Mouse (Mus musculus): Measurements from ENCODE around the gene Mctp1.
"Not testable (repeated sequence)": the region's sequence is repeated elsewhere in the genome, so short reads cannot be mapped to it uniquely, and the experiment has no call there.

Mctp1 gene

GRCm38 (mm10) chr13:76383972-76384663 lies at the start of gene Mctp1:
Gene Mctp1, plus strand, starts transcription at chr13:76384535.
- no peak for DNase-seq (ENCODE audit: low spot score in 2 of 2)

DNA sequence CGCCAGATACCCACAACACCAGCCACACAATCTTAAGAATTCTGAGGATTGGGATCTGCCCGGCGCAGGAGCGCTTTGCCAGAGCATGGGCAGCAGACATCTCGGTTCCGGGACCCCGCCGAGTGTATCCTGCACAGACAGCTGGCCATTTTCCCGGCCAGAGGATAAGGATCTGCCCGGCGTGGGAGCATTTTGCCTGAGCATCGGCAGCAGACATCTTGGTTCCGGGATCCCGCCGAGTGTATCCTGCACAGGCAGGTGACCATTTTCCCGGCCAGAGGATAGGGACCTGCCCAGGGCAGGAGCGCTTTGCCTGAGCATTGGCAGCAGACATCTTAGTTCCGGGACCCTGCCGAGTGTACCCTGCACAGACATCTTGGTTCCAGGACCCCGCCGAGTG lies 38.4 kb upstream of the Mctp1 start:
- not testable (repeated sequence) for DNase-seq (ENCODE audit: low spot score in 2 of 2)

- DNase-seq (ENCODE audit: low spot score in 2 of 2), result no peak
Measured at GRCm38 (mm10) chr13:76358720-76359119, 25.6 kb upstream of the Mctp1 start.

DNA sequence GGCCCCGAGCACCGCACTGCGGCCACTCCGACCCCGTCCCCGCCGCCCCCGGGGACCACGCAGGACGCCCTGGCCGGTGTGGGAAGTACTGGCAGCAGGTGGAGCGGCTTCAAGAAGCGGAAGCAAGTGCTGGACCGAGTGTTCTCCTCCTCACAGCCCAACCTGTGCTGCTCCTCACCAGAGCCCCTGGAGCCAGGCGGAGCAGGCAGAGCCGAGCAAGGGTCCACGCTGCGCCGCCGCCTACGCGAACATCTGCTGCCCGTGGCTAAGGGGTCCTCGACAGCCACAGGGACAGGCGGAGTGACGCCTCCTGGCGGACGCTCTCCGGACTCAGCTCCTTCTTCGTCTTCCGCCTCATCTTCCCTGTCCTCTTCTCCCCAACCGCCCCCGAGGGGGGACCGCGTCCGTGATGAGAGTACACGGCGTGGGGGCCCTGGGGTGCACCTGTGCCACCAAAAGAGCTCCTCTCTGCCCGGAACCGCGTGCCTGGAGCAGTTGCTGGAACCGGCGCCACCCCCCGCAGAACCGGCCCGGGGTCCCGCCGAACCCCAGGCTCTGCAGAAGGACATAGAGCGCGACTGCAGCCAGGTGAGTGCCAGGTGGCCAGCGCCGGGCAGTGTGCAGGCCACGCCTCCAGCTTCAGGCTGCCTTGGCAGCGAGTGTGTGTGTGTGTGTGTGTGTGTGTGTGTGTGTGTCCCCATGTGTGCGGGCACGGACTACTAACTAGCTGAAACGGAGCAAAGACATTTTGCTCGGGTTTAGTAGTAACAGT lies 515 bp downstream of the Mctp1 start:
- peak; percentile 6 to 9 for DNase-seq (ENCODE audit: low spot score in 2 of 2)

DNA sequence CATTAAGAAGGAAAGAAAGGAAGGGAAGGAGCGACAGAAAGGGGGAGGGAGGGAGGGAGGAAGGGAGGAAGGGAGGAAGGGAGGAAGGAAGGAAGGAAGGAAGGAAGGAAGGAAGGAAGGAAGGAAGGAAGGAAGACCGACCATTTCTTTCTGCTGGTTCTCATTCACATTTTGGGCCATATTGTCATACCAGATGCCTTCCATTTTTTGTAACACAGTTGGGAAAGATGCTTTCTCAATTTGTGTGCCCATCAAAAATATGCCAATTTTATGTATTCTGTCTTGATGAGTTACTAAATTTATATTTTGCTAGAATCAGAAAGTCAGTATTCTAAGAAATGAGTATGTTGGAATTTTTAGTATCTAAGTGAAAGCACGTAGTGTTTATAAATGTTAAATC lies 4.3 kb downstream of the Mctp1 start:
- DNase-seq (ENCODE audit: low spot score in 2 of 2), result no peak

DNA sequence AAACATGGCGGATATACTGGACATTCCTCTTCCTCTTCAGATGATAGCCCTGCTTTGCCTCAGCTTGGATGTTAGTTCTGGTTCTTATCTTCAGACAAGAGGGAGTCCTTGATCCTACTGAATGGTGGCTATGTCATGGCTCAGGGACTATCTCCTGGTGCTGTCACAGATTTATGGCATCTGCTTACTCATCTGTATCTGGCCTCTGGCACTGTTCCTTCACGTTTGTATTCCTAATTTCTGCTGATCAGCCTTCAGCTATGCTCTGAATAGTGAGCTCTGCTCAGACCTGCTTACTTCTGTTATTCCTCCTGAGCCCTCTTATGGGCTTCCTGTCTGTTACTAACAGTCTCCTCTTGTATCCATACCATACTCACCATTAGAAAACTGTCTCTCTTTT lies 7.6 kb downstream of the Mctp1 start:
- no peak for DNase-seq (ENCODE audit: low spot score in 2 of 2)

- no peak for DNase-seq (ENCODE audit: low spot score in 2 of 2)
Measured at GRCm38 (mm10) chr13:76393106-76393505, 8.8 kb downstream of the Mctp1 start.

- no peak for DNase-seq (ENCODE audit: low spot score in 2 of 2)
Measured at GRCm38 (mm10) chr13:76395906-76396305, 11.6 kb downstream of the Mctp1 start.

DNA sequence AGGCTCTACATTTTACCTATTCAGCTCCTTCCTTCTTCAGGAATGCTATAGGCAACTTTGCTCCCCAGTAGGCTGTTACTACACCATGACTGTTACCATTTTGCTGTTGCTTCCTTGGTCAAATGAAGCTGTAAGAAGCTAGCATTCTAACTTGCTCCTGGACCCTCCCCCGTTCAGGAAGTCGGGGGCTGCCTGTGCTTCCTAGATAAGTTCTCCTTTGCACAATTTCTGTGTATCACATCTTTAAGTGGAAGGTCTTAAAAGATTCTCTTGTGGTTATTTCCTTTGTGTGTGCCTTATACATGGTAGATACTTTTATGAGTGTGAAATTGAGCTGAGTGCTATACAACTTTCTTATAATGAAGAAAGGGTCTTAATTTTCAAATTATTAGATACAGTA lies 25.0 kb downstream of the Mctp1 start:
- DNase-seq (ENCODE audit: low spot score in 2 of 2), result no peak

- DNase-seq (ENCODE audit: low spot score in 2 of 2), result no peak
Measured at GRCm38 (mm10) chr13:76410665-76411064, 26.3 kb downstream of the Mctp1 start.

DNA sequence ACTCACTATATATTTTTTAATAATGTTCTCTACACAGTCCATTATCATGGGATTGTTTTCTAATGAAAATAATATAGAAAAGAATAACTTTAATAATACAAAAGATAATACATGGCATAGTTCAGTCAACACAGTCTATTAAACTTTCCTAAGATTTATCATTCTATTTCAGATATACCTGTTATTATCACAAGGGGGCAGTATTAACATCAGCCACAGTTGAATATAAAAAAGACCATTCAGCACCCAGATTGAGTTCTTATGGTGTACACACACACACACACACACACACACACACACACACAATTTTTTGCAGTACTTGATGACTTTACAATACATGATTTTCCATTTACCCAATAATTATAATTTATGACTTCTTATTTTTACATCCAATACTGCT lies 31.0 kb downstream of the Mctp1 start:
- no peak for DNase-seq (ENCODE audit: low spot score in 2 of 2)

GRCm38 (mm10) chr13:76420111-76420510 lies 35.8 kb downstream of the Mctp1 start:
- DNase-seq (ENCODE audit: low spot score in 2 of 2), result no peak

DNA sequence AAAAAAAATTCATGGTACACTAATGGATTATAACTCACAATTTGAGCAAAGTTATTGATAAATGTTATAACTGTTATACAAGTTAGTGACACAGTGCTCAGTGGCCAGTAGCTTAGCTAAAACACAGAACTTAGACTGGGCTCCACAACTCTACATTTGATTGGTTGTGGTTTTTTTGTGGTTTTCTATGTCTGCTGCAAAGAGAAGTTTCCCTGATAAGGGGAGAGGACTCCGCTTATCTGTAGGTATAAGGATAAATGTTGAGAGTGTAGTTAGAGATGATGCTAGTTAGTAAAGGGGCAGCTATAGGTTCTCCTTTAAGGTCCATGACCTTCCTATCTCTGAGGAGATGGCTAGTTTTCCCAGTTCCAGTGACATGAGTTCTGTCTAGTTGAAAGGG lies 36.7 kb downstream of the Mctp1 start:
- no peak for DNase-seq (ENCODE audit: low spot score in 2 of 2)

DNA sequence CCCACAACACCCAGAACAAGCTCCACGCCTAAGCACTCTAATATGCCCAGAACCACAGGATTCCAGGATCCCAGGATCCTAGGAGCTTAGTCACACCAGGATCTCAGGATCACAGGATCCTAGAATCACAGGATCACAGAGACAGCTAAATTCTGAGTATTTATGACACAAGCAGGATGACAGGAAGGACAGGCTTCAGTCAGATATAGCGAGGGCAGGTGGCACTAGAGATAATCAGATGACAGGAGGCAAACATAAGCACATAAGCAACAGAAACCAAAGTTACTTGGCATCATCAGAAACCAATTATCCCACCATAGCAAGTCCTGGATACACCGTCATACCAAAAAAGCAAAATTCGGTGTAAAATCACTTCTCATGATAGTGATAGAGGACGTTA lies 37.8 kb downstream of the Mctp1 start:
- DNase-seq (ENCODE audit: low spot score in 2 of 2), result no peak

DNA sequence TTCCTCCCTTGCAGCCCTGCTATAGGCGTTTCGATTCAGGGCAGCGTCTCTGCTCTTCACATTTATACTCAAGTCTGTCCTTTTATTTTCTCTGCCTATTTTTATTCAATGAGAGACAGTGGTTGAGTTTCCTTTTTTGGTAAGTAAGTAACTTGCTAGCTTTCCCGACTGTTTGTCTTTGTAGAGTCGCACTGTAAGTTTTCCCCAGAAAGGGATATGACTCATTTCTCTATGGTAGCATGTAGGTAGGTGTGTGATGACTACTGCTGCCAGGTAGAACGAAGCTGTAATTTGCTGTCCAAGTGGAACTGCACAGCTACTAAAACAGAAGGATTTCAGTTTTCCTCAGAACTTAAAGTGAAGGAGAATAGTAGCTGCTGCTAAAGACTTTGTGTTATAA lies 45.1 kb downstream of the Mctp1 start:
- DNase-seq (ENCODE audit: low spot score in 2 of 2), result no peak

DNA sequence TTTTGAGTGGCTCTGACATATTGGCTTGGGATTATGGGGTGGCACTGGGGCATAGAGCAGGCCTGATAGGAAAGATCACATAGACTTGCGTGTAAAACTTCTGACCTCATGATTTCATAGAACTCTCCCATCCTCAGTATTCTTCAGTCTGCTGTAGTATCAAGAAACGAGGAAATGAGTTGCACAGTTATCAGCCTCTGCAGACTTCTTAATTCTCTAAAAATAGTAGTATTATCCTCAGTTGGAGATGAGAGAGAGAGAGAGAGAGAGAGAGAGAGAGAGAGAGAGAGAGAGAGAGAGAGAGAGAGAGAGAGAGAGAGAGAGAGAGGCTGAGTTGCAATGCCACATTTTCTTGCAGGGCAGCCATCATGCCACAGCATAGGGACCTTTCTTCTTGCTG lies 45.6 kb downstream of the Mctp1 start:
- DNase-seq (ENCODE audit: low spot score in 2 of 2), result no peak

- DNase-seq (ENCODE audit: low spot score in 2 of 2), result no peak
Measured at GRCm38 (mm10) chr13:76431946-76432345, 47.6 kb downstream of the Mctp1 start.

DNA sequence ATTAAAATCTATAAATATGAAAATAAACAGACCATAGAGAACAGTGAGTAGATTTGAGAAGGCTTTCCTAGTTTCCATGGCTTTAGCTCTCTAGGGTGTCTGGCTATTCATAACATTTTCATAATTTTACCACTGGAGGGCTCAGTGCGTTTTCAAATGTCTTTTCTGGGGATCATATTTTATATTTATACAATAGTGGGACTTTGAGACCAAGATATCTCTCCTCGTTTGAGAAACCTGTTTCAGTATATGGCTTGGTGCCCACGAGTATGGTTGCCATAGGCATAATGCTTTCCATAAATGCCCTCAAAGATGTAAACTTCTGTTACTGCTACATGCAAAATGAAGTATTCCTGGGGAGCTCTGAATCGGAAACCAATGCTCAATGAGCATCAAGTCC lies 49.1 kb downstream of the Mctp1 start:
- DNase-seq (ENCODE audit: low spot score in 2 of 2), result no peak

- DNase-seq (ENCODE audit: low spot score in 2 of 2), result no peak
Measured at GRCm38 (mm10) chr13:76436426-76436825, 52.1 kb downstream of the Mctp1 start.

DNA sequence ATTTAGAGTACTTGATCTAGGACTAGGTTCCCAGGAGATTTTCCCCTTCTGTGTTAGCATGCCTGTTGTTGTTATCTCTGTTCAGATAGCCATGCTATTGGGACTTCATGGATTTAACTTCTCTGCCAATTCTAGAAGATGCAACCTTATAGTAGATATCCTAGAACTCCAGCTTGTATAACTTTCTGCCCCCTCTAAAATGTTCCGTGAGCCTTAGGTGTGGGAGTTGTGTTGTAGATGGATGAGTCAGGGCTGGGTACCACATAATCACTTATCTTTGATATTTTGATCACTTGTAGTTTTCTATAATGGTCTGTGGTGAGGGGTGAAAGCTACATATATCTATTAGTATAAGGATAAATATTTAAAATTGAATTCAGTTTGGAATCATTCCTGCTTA lies 54.4 kb downstream of the Mctp1 start:
- DNase-seq (ENCODE audit: low spot score in 2 of 2), result no peak

DNA sequence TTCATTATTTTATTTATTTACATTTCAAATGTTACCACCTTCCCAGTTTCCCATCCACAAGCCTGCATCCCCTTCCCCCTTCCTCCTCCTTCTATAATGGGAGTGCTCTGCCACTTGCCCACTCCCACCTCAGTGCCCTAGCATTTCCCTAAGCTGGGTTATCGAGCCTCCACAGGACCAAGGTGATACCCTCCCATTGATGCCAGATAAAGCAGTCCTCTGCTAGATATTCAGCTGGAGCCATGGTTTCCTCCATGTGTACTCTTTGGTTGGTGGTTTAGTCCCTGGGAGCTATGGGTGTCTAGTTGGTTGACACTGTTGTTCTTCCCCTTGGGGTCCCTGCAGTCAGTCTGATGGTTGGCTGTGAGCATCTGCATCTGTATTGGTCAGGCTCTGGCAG lies 61.7 kb downstream of the Mctp1 start:
- DNase-seq (ENCODE audit: low spot score in 2 of 2), result no peak

GRCm38 (mm10) chr13:76447528-76447927 lies 63.2 kb downstream of the Mctp1 start:
- no peak for DNase-seq (ENCODE audit: low spot score in 2 of 2)

DNA sequence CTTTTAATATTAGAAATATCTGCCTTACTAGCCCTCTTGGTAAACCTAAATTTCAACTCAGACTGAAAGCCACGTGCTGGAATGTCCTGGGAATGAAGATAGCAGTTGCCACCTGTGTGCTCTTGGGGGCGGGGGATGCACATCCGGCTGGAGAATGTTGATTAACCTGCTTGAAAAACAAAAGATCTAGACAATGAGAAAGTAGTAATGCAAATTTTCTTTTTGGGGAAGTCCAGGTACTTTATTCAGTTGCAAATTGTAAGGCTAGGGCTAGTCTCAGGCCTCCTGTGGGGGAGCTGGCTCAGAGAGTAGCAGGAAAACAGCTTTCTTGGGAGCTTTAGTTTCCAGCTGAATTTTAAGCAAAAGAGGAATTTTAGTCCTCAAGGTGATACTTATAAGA lies 67.2 kb downstream of the Mctp1 start:
- not testable (repeated sequence) for DNase-seq (ENCODE audit: low spot score in 2 of 2)

Data from spleen, postnatal 14 days (tissue).